Mouse (Mus musculus): ENCODE results near the gene Clcn1.

Clcn1 gene

GRCm38 (mm10) chr6:42282865-42283528 is 3.5 kb upstream of the Clcn1 start:
- Histone ChIP-seq H3K9me3 (ENCODE audit: low read length) (no peaks in the 10 kb centered on the region), H3K27me3 (ENCODE audit: insufficient read depth, low read length) (no peaks in the 10 kb centered on the region), H3K4me3 (replicated peaks; ENCODE audit: low read length) (no peak overlapping the region), H3K36me3 (ENCODE audit: insufficient read depth, low read length) (peaks cover 86% of the 10 kb centered on the region), H3K4me1 (replicated peaks; ENCODE audit: low read depth, low read length) (peaks cover 7% of the 10 kb centered on the region; the same call in 1 of the 2 replicates)
- TF ChIP-seq POU5F1 (IDR thresholded peaks at IDR 0.05; ENCODE audit: borderline replicate concordance, low read length): no peak
- TF ChIP-seq CTCF (conservative IDR thresholded peaks at IDR 0.05; ENCODE audit: low read length): no peak
- TF ChIP-seq NANOG (IDR thresholded peaks at IDR 0.05; ENCODE audit: borderline replicate concordance, low read length): no peak

- H3K4me3 ChIP-seq (replicated peaks; ENCODE audit: low read length): no peak overlapping the region
- TF ChIP-seq POU5F1 (IDR thresholded peaks at IDR 0.05; ENCODE audit: borderline replicate concordance, low read length) (no peak), CTCF (conservative IDR thresholded peaks at IDR 0.05; ENCODE audit: low read length) (no peak), NANOG (IDR thresholded peaks at IDR 0.05; ENCODE audit: borderline replicate concordance, low read length) (no peak)
- H3K27me3 ChIP-seq (ENCODE audit: insufficient read depth, low read length): no peaks in the 10 kb centered on the region
- H3K36me3 ChIP-seq (ENCODE audit: insufficient read depth, low read length): peaks cover 64% of the 10 kb centered on the region
- H3K9me3 ChIP-seq (ENCODE audit: low read length): no peaks in the 10 kb centered on the region
- H3K4me1 ChIP-seq (replicated peaks; ENCODE audit: low read depth, low read length): peaks cover 7% of the 10 kb centered on the region; the same call in 1 of the 2 replicates
Observed at GRCm38 (mm10) chr6:42287562-42287961, 1.1 kb downstream of the Clcn1 start.

- Histone ChIP-seq H3K4me3 (replicated peaks; ENCODE audit: low read length) (no peak overlapping the region), H3K36me3 (ENCODE audit: insufficient read depth, low read length) (peaks cover 59% of the 10 kb centered on the region), H3K9me3 (ENCODE audit: low read length) (no peaks in the 10 kb centered on the region), H3K4me1 (replicated peaks; ENCODE audit: low read depth, low read length) (no peaks in the 10 kb centered on the region), H3K27me3 (ENCODE audit: insufficient read depth, low read length) (no peaks in the 10 kb centered on the region)
- TF ChIP-seq CTCF (conservative IDR thresholded peaks at IDR 0.05; ENCODE audit: low read length) (no peak), NANOG (IDR thresholded peaks at IDR 0.05; ENCODE audit: borderline replicate concordance, low read length) (no peak), POU5F1 (IDR thresholded peaks at IDR 0.05; ENCODE audit: borderline replicate concordance, low read length) (no peak)
Observed at GRCm38 (mm10) chr6:42293327-42293726, 6.8 kb downstream of the Clcn1 start.

- H3K36me3 ChIP-seq (ENCODE audit: insufficient read depth, low read length): peaks cover 74% of the 10 kb centered on the region
Observed at GRCm38 (mm10) chr6:42295549-42296094, 9.1 kb downstream of the Clcn1 start.

GRCm38 (mm10) chr6:42299362-42299761 is 12.9 kb downstream of the Clcn1 start:
- Histone ChIP-seq H3K4me3 (replicated peaks; ENCODE audit: low read length) (no peak overlapping the region), H3K27me3 (ENCODE audit: insufficient read depth, low read length) (no peaks in the 10 kb centered on the region), H3K9me3 (ENCODE audit: low read length) (no peaks in the 10 kb centered on the region), H3K36me3 (ENCODE audit: insufficient read depth, low read length) (peaks cover 46% of the 10 kb centered on the region), H3K4me1 (replicated peaks; ENCODE audit: low read depth, low read length) (no peaks in the 10 kb centered on the region)
- TF ChIP-seq CTCF (conservative IDR thresholded peaks at IDR 0.05; ENCODE audit: low read length) (0 out of 2 replicates have a peak, but pooled peaks have one; percentile 2), NANOG (IDR thresholded peaks at IDR 0.05; ENCODE audit: borderline replicate concordance, low read length) (no peak)

More at GRCm38 (mm10) chr6:42295549-42296094, 9.1 kb downstream of the Clcn1 start:
- Histone ChIP-seq H3K4me3 (replicated peaks; ENCODE audit: low read length) (no peak overlapping the region), H3K27me3 (ENCODE audit: insufficient read depth, low read length) (no peaks in the 10 kb centered on the region), H3K9me3 (ENCODE audit: low read length) (no peaks in the 10 kb centered on the region), H3K4me1 (replicated peaks; ENCODE audit: low read depth, low read length) (no peaks in the 10 kb centered on the region)
- TF ChIP-seq CTCF (conservative IDR thresholded peaks at IDR 0.05; ENCODE audit: low read length): no peak
- TF ChIP-seq NANOG (IDR thresholded peaks at IDR 0.05; ENCODE audit: borderline replicate concordance, low read length): no peak
- no peak for TF ChIP-seq POU5F1 (IDR thresholded peaks at IDR 0.05; ENCODE audit: borderline replicate concordance, low read length)

GRCm38 (mm10) chr6:42309816-42310378 is 23.4 kb downstream of the Clcn1 start:
- peaks cover 69% of the 10 kb centered on the region for H3K36me3 ChIP-seq (ENCODE audit: insufficient read depth, low read length)
- no peaks in the 10 kb centered on the region for H3K27me3 ChIP-seq (ENCODE audit: insufficient read depth, low read length)
- H3K4me1 ChIP-seq (replicated peaks; ENCODE audit: low read depth, low read length): no peaks in the 10 kb centered on the region
- TF ChIP-seq CTCF (conservative IDR thresholded peaks at IDR 0.05; ENCODE audit: low read length): no peak
- TF ChIP-seq NANOG (IDR thresholded peaks at IDR 0.05; ENCODE audit: borderline replicate concordance, low read length): no peak
- no peak for TF ChIP-seq POU5F1 (IDR thresholded peaks at IDR 0.05; ENCODE audit: borderline replicate concordance, low read length)
- no peak overlapping the region for H3K4me3 ChIP-seq (replicated peaks; ENCODE audit: low read length)
- H3K9me3 ChIP-seq (ENCODE audit: low read length): no peaks in the 10 kb centered on the region

- Histone ChIP-seq H3K9me3 (ENCODE audit: low read length) (no peaks in the 10 kb centered on the region), H3K4me3 (replicated peaks; ENCODE audit: low read length) (no peak overlapping the region), H3K27me3 (ENCODE audit: insufficient read depth, low read length) (no peaks in the 10 kb centered on the region), H3K36me3 (ENCODE audit: insufficient read depth, low read length) (peaks cover 66% of the 10 kb centered on the region), H3K4me1 (replicated peaks; ENCODE audit: low read depth, low read length) (no peaks in the 10 kb centered on the region)
- TF ChIP-seq CTCF (conservative IDR thresholded peaks at IDR 0.05; ENCODE audit: low read length) (no peak), NANOG (IDR thresholded peaks at IDR 0.05; ENCODE audit: borderline replicate concordance, low read length) (no peak), POU5F1 (IDR thresholded peaks at IDR 0.05; ENCODE audit: borderline replicate concordance, low read length) (no peak)
Observed at GRCm38 (mm10) chr6:42310427-42311053, 24.1 kb downstream of the Clcn1 start.

- Histone ChIP-seq H3K27me3 (ENCODE audit: insufficient read depth, low read length) (peaks cover 51% of the 10 kb centered on the region), H3K4me1 (replicated peaks; ENCODE audit: low read depth, low read length) (peaks cover 6% of the 10 kb centered on the region), H3K9me3 (ENCODE audit: low read length) (no peaks in the 10 kb centered on the region), H3K4me3 (replicated peaks; ENCODE audit: low read length) (no peak overlapping the region), H3K36me3 (ENCODE audit: insufficient read depth, low read length) (peaks cover 11% of the 10 kb centered on the region)
- no peak for TF ChIP-seq NANOG (IDR thresholded peaks at IDR 0.05; ENCODE audit: borderline replicate concordance, low read length)
- no peak for TF ChIP-seq POU5F1 (IDR thresholded peaks at IDR 0.05; ENCODE audit: borderline replicate concordance, low read length)
- no peak for TF ChIP-seq CTCF (conservative IDR thresholded peaks at IDR 0.05; ENCODE audit: low read length)
Observed at GRCm38 (mm10) chr6:42318293-42318692, 31.8 kb downstream of the Clcn1 start.

Data from E14TG2a.4 (cell line).